Mouse (Mus musculus) testis, postnatal 10 days (tissue): Measurements from ENCODE around the gene Muc3.

Source experiments
- DNase-seq: peaks from one replicate; pipeline ENCODE4 v3.0.0; 2021; ENCODE audit warnings: low spot score

The Muc3 gene

DNA sequence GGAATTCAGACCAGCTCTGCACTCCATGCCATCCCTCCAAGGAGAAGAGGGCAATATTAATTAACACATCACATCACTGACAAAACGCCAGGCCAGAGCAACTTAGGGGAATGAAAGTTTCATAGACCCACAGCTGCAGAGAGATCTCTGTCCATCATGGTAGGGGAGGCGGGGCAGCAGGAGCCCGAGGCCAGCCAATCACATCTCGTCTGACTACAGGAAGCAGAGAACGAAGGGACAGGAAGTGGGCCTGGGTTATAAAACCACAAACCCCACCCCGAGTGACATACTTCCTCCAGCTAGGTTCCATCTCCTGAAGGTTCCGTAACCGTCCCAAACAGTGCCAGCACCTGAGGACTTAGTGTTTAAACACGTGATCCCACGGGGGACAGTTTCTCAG is 54.0 kb downstream of the Muc3 start:
- no peak for DNase-seq

DNA sequence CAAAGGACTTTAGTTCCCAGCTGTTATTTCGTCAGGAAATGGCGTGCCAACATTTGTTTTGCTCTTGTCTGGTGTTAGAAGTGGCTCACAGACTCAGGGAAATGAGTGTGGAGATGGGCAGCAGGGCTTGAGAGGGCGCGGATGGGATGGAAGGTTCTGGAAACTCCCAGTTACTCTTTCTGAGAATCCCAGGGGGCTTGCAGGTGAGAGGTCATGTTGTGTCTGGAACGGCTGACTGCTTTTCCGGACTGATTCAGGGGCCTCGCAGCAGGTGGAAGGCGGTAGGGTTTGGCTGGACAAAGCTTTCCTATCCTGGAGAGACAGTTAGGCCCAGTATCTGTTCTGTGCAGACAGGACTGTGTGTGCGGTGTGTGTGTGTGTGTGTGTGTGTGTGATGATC is 55.4 kb downstream of the Muc3 start:
- peak; percentile 54 for DNase-seq

DNA sequence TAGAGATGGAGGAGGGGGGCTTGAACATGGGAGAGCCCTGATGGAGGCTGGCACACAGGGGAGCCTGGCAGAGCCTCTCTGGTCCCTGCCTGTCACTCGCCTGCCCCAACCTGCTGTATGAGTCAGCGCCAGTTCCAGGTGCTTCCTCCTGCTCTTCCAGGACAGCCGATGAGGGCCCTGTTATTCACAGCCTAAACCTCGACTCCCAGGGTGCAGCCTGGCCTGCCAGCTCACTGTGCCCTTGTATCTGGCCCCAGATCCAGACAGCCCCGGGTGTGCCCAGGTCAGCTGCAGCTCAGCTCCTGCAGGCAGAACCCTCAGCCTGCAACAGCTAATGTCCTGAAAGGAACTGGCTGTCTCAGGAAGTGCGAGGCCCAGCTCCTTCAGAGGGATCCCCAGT is 57.6 kb downstream of the Muc3 start:
- no peak for DNase-seq

DNA sequence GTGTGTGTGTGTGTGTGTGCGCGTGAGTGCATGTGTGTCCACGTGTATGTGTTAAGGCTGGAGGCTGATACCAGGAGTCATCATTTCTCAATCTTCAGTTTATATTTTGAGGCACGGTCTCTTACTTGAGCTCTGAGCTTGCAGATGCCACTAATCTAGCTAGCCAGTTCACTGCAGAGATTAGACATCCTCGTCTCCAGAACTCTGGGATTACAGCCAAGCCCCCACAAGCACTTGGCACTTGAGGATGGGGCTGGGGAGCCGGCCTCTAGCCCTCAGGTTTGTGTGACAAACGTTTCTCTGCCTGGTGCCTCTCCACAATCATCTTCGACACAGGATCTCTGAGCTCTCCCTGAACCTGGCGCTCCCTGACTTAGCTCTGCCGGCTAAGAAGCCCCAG is 58.3 kb downstream of the Muc3 start:
- no peak for DNase-seq

DNA sequence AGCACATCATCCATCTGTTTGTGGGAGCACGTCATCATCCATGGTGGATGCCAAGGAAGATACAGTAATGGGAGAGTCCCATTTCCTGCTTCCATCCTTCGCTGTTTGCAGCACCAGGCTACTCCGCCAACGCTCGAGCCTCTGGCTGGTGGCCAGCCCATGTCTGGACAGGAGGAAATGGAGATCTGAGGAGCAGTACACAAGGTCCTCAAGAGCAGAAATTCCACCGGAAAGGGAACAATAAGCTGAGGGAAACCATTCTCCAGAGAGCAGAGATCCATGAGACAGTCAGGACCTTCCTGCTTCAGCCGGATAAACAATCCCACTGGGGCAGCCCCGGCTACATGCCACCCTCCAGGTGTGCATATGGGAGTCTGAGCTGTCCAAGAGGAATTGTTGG is 61.7 kb downstream of the Muc3 start:
- DNase-seq: no peak

DNA sequence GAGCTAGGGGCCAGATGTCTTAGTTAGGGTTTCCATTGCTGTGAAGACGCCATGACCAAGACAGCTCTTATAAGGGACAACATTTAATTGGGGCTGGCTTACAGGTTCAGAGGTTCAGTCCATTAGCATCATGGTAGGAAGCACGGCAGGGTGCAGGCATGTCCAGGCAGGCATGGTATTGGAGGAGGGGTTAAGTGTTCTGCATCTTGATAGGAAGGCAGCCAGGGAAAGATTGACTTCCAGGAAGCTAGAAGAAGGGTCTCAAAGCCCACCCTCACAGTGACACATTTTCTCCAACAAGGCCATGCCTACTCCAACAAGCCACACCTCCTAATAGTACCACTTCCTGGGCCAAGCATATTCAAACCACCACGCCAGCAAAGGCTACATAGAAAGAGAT is 63.4 kb downstream of the Muc3 start:
- DNase-seq: no peak

DNA sequence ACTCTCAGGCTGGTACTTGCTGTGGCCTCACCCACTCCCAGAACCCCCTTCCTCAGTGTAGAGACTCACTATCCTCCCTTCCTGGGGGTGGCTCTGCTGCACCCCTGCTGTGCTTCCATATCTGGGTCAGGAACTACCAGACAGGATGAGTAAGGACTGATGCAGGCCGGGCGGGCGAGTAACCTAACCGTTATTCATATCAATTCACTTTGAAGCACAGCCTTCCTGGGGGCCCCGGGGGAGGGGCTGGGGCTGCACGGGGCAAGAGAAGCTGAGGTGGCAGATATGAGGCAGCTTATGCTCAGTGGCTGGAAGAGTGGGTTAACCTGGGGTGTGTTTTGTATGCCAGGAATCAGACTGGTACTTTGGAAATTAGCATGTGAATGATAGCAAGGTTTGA is 64.1 kb downstream of the Muc3 start:
- DNase-seq: no peak
